Mouse (Mus musculus): ENCODE results near the gene Usp3. TPM values are rescaled to one million over a fixed set of nuclear protein-coding genes. Genes with fewer than 3 reads are reported as not detected.

Gene Usp3
- total and polyA plus RNA-seq, 3 experiments = 7.2 to 20.7 (median 20.6) TPM

DNA sequence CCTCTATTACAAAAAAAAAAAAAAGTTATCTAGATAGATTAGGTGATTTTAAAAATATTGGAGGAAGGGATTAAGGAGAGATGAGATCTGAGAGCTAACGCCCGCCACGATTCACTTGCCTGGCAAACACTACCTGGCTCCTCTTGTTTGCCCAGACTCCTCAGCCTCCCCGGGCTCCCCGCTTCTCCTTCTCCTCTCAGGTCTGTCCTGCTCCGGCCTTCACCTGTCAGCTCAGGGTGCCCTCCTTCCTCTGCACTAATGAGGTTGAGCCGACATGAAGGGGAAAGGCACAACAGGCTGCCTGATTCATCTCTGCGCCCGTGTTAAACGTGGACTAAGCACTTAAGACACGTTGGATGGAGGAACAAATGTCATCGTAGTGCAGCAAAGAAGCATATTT is 13.9 kb upstream of the Usp3 start:
- Histone ChIP-seq H3K4me3 (no peak overlapping the region), H3K79me2 (replicated peaks; ENCODE audit: control insufficient read depth, insufficient read depth, low read length) (no peaks in the 10 kb centered on the region), H3K9ac (ENCODE audit: low read depth, low read length) (no peak overlapping the region), H3K27ac (no peak overlapping the region), H3K36me3 (ENCODE audit: control insufficient read depth, insufficient read depth, low read length) (no peaks in the 10 kb centered on the region), H3K4me1 (ENCODE audit: control insufficient read depth, insufficient read depth, low read length) (peaks cover 3% of the 10 kb centered on the region; the same call in 1 of the 2 replicates), H3K27me3 (ENCODE audit: control insufficient read depth, insufficient read depth, low read length) (no peaks in the 10 kb centered on the region)
- TF ChIP-seq POLR2A (IDR thresholded peaks at IDR 0.05; ENCODE audit: insufficient read depth, low read depth, low read length) (no peak), EP300 (IDR thresholded peaks at IDR 0.05; ENCODE audit: insufficient read depth, low read depth, low read length) (no peak), CTCF (IDR thresholded peaks at IDR 0.05) (no peak)
- intact Hi-C loops (cut with DNase I) = no loop called here
- WGBS = 67% methylated on average over 12 of the region's 12 CpGs
- DNase-seq = no peak

DNA sequence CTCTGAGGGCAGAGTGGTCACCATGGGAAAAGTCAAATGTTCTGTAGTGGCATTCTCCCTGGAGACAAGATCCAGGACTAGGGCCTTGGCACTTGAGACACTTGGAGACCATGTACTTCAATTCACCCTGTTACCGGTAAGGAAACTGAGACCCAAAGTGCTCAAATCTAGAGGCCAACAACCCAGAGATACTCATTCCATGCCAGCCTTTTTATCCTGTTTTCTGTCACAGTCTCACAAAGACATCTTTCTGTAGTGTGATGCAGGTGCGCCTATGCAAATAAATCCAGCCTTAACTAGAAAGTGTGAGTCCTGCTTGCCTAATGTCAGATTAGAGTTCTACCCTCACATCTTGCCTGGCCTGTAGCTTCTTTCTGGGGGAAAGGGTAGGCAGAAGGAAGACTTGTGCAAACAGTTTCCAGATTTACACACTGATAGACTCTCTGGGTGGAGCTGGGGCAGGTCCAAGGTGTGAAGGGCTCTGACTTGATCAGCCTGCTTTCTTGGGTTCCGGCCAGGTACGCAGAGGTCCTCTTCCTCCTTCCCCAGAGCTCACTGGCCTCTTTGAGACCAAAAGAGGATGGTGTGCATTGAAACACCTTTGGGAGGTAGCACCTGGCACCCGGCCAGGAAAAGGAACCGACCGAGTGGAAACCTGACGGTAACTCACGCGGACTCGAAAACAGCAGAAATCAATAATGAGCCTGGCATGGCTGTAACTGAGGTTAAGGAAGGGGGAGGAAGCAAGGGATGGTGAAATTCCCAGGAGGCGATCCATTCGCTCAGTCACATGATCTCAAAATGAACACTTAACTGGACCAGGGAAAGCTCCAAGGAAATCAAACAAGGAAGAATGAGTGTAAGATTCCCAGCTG is 13.2 kb upstream of the Usp3 start:
- WGBS = 66% methylated on average over 13 of the region's 13 CpGs
- H3K27me3 ChIP-seq (ENCODE audit: control insufficient read depth, insufficient read depth, low read length) = no peaks in the 10 kb centered on the region

GRCm38 (mm10) chr9:66604349-66605206 is 11.6 kb upstream of the Usp3 start:
- no peaks in the 10 kb centered on the region; the same call in 1 of the 2 replicates for H3K4me1 ChIP-seq (ENCODE audit: control insufficient read depth, insufficient read depth, low read length)
- no peaks in the 10 kb centered on the region for H3K27me3 ChIP-seq (ENCODE audit: control insufficient read depth, insufficient read depth, low read length)
- intact Hi-C loops (cut with DNase I) = no loop called here
- H3K36me3 ChIP-seq (ENCODE audit: control insufficient read depth, insufficient read depth, low read length) = no peaks in the 10 kb centered on the region
- H3K9ac ChIP-seq (ENCODE audit: low read depth, low read length) = no peak overlapping the region
- TF ChIP-seq POLR2A (IDR thresholded peaks at IDR 0.05; ENCODE audit: insufficient read depth, low read depth, low read length) (no peak), CTCF (IDR thresholded peaks at IDR 0.05) (no peak), EP300 (IDR thresholded peaks at IDR 0.05; ENCODE audit: insufficient read depth, low read depth, low read length) (no peak)
- no peak overlapping the region for H3K4me3 ChIP-seq
- DNase-seq = no peak
- H3K79me2 ChIP-seq (replicated peaks; ENCODE audit: control insufficient read depth, insufficient read depth, low read length) = no peaks in the 10 kb centered on the region
- no peak overlapping the region for H3K27ac ChIP-seq
- 77% methylated on average over 8 of the region's 8 CpGs for WGBS

More for the DNA sequence above, 13.2 kb upstream of the Usp3 start:
- H3K79me2 ChIP-seq (replicated peaks; ENCODE audit: control insufficient read depth, insufficient read depth, low read length) = no peaks in the 10 kb centered on the region
- H3K4me3 ChIP-seq = no peak overlapping the region
- intact Hi-C loops (cut with DNase I) = no loop called here
- no peak overlapping the region for H3K9ac ChIP-seq (ENCODE audit: low read depth, low read length)
- no peak for TF ChIP-seq POLR2A (IDR thresholded peaks at IDR 0.05; ENCODE audit: insufficient read depth, low read depth, low read length)
- no peak for TF ChIP-seq CTCF (IDR thresholded peaks at IDR 0.05)
- TF ChIP-seq EP300 (IDR thresholded peaks at IDR 0.05; ENCODE audit: insufficient read depth, low read depth, low read length) = no peak
- H3K4me1 ChIP-seq (ENCODE audit: control insufficient read depth, insufficient read depth, low read length) = no peaks in the 10 kb centered on the region; the same call in 1 of the 2 replicates
- DNase-seq = no peak
- H3K27ac ChIP-seq = no peak overlapping the region
- H3K36me3 ChIP-seq (ENCODE audit: control insufficient read depth, insufficient read depth, low read length) = no peaks in the 10 kb centered on the region

DNA sequence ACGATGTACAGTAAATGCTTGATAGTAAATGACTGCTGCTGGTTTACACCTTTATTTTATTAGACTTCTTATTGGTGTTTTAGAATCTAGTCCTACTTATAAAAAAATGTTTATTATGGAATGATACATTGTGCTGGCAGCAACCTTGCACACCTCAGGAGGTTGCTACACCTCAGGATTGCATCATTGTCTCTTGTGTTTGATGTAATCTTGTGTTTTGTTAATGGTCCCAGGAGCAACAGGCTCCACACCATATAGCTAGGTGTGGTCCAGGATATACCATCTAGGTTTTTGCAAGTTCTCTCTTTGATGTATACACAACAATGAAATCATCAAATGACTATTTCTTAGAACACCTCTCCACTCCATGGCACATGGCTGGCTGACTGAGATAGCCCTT is 11.0 kb upstream of the Usp3 start:
- Histone ChIP-seq H3K4me3 (no peak overlapping the region), H3K27me3 (ENCODE audit: control insufficient read depth, insufficient read depth, low read length) (no peaks in the 10 kb centered on the region), H3K27ac (no peak overlapping the region), H3K79me2 (replicated peaks; ENCODE audit: control insufficient read depth, insufficient read depth, low read length) (no peaks in the 10 kb centered on the region), H3K9ac (ENCODE audit: low read depth, low read length) (no peak overlapping the region), H3K36me3 (ENCODE audit: control insufficient read depth, insufficient read depth, low read length) (no peaks in the 10 kb centered on the region), H3K4me1 (ENCODE audit: control insufficient read depth, insufficient read depth, low read length) (no peaks in the 10 kb centered on the region; the same call in 1 of the 2 replicates)
- TF ChIP-seq EP300 (IDR thresholded peaks at IDR 0.05; ENCODE audit: insufficient read depth, low read depth, low read length) (no peak), CTCF (IDR thresholded peaks at IDR 0.05) (no peak), POLR2A (IDR thresholded peaks at IDR 0.05; ENCODE audit: insufficient read depth, low read depth, low read length) (no peak)
- 90% methylated on average over 1 of the region's 1 CpGs for WGBS
- no peak for DNase-seq
- intact Hi-C loops (cut with DNase I) = no loop called here

- DNase-seq = peak in 1 of 2 experiments; percentile 17
Observed at GRCm38 (mm10) chr9:66601006-66601405, 8.1 kb upstream of the Usp3 start.

More at GRCm38 (mm10) chr9:66601006-66601405, 8.1 kb upstream of the Usp3 start:
- Histone ChIP-seq H3K27ac (no peak overlapping the region), H3K4me1 (ENCODE audit: control insufficient read depth, insufficient read depth, low read length) (no peaks in the 10 kb centered on the region; the same call in 1 of the 2 replicates), H3K36me3 (ENCODE audit: control insufficient read depth, insufficient read depth, low read length) (no peaks in the 10 kb centered on the region), H3K79me2 (replicated peaks; ENCODE audit: control insufficient read depth, insufficient read depth, low read length) (no peaks in the 10 kb centered on the region), H3K9ac (ENCODE audit: low read depth, low read length) (no peak overlapping the region), H3K27me3 (ENCODE audit: control insufficient read depth, insufficient read depth, low read length) (no peaks in the 10 kb centered on the region), H3K4me3 (no peak overlapping the region)
- TF ChIP-seq CTCF (IDR thresholded peaks at IDR 0.05) (no peak), POLR2A (IDR thresholded peaks at IDR 0.05; ENCODE audit: insufficient read depth, low read depth, low read length) (no peak), EP300 (IDR thresholded peaks at IDR 0.05; ENCODE audit: insufficient read depth, low read depth, low read length) (no peak)
- intact Hi-C loops (cut with DNase I) = no loop called here
- WGBS = 64% methylated on average over 2 of the region's 2 CpGs
